Mouse (Mus musculus) B cell, adult 2 months (primary cell): ENCODE results near the gene Slc9b2.

ENCODE experiments used
- DNase-seq, 2 experiments: peaks; one replicate each; pipeline ENCODE4 v3.0.0; 2022

Gene Slc9b2

GRCm38 (mm10) chr3:135307411-135308259, at the start of gene Slc9b2:
TSS of gene Slc9b2 (plus strand) at chr3:135307700.
- peak; percentile 16 to 25 for DNase-seq

GRCm38 (mm10) chr3:135258919-135259318, 48.6 kb upstream of the Slc9b2 start:
- DNase-seq, result no peak

GRCm38 (mm10) chr3:135260233-135260632, 47.3 kb upstream of the Slc9b2 start:
- no peak for DNase-seq

GRCm38 (mm10) chr3:135268616-135269015, 38.9 kb upstream of the Slc9b2 start:
- no peak for DNase-seq

GRCm38 (mm10) chr3:135269391-135269990, 38.0 kb upstream of the Slc9b2 start:
- DNase-seq, result no peak

GRCm38 (mm10) chr3:135272627-135273026, 34.9 kb upstream of the Slc9b2 start:
- no peak for DNase-seq

GRCm38 (mm10) chr3:135273047-135273446, 34.5 kb upstream of the Slc9b2 start:
- no peak for DNase-seq

GRCm38 (mm10) chr3:135280160-135280559, 27.3 kb upstream of the Slc9b2 start:
- DNase-seq, result no peak

GRCm38 (mm10) chr3:135280669-135281415, 26.7 kb upstream of the Slc9b2 start, which contains the start of gene Bdh2:
TSS of gene Bdh2 (plus strand) at chr3:135281221.
- peak; percentile 67 to 71 for DNase-seq

GRCm38 (mm10) chr3:135281701-135282100, 25.8 kb upstream of the Slc9b2 start:
- DNase-seq, result no peak

- DNase-seq, result no peak
These were observed 22.2 kb upstream of the Slc9b2 start for GRCm38 (mm10) chr3:135285256-135285655.

GRCm38 (mm10) chr3:135285807-135286206, 21.7 kb upstream of the Slc9b2 start:
- DNase-seq, result no peak

GRCm38 (mm10) chr3:135288138-135288750, 19.3 kb upstream of the Slc9b2 start:
- DNase-seq, result no peak

- no peak for DNase-seq
These were observed 18.4 kb upstream of the Slc9b2 start for GRCm38 (mm10) chr3:135289148-135289547.

GRCm38 (mm10) chr3:135290249-135290894, 17.1 kb upstream of the Slc9b2 start:
- DNase-seq, result peak; percentile 42 to 49

- DNase-seq, result no peak
These were observed 13.8 kb upstream of the Slc9b2 start for GRCm38 (mm10) chr3:135293703-135294102.

- no peak for DNase-seq
These were observed 11.9 kb upstream of the Slc9b2 start for GRCm38 (mm10) chr3:135295559-135295958.

- DNase-seq, result no peak
These were observed 8.9 kb upstream of the Slc9b2 start for GRCm38 (mm10) chr3:135298560-135298959.

GRCm38 (mm10) chr3:135300081-135300480, 7.4 kb upstream of the Slc9b2 start:
- DNase-seq, result no peak

- DNase-seq, result no peak
These were observed 3.4 kb upstream of the Slc9b2 start for GRCm38 (mm10) chr3:135304060-135304459.

- no peak for DNase-seq
These were observed 2.9 kb upstream of the Slc9b2 start for GRCm38 (mm10) chr3:135304566-135304965.

GRCm38 (mm10) chr3:135312916-135313491, 5.5 kb downstream of the Slc9b2 start:
- DNase-seq, result no peak
